Mouse (Mus musculus): ENCODE data around the gene Gm20388.

Gene Gm20388

GRCm38 (mm10) chr8:121951656-121952009, 2041.0 kb downstream of the Gm20388 start:
- DNase-seq (ENCODE audit: low spot score): no peak

- no peak for DNase-seq (ENCODE audit: low spot score)
Observed at GRCm38 (mm10) chr8:121952122-121952521, 2041.5 kb downstream of the Gm20388 start.

GRCm38 (mm10) chr8:121952800-121953199, 2042.2 kb downstream of the Gm20388 start:
- no peak for DNase-seq (ENCODE audit: low spot score)

GRCm38 (mm10) chr8:121953821-121954545, 2043.3 kb downstream of the Gm20388 start:
- no peak for DNase-seq (ENCODE audit: low spot score)

- no peak for DNase-seq (ENCODE audit: low spot score)
Observed at GRCm38 (mm10) chr8:121954981-121955555, 2044.4 kb downstream of the Gm20388 start.

- no peak for DNase-seq (ENCODE audit: low spot score)
Observed at GRCm38 (mm10) chr8:121955825-121956500, 2045.3 kb downstream of the Gm20388 start.

GRCm38 (mm10) chr8:121958395-121958794, 2047.8 kb downstream of the Gm20388 start:
- DNase-seq (ENCODE audit: low spot score): no peak

- DNase-seq (ENCODE audit: low spot score): no peak
Observed at GRCm38 (mm10) chr8:121962892-121963291, 2052.3 kb downstream of the Gm20388 start.

- peak; percentile 25 for DNase-seq (ENCODE audit: low spot score)
Observed at GRCm38 (mm10) chr8:121964716-121965512, 2054.3 kb downstream of the Gm20388 start.

GRCm38 (mm10) chr8:121966110-121966509, 2055.5 kb downstream of the Gm20388 start:
- no peak for DNase-seq (ENCODE audit: low spot score)

GRCm38 (mm10) chr8:121966714-121967448, 2056.2 kb downstream of the Gm20388 start:
- no peak for DNase-seq (ENCODE audit: low spot score)

GRCm38 (mm10) chr8:121967977-121968376, 2057.3 kb downstream of the Gm20388 start:
- no peak for DNase-seq (ENCODE audit: low spot score)

GRCm38 (mm10) chr8:121968542-121968941, 2057.9 kb downstream of the Gm20388 start:
- DNase-seq (ENCODE audit: low spot score): no peak

GRCm38 (mm10) chr8:121970225-121970624, 2059.6 kb downstream of the Gm20388 start:
- no peak for DNase-seq (ENCODE audit: low spot score)

GRCm38 (mm10) chr8:121971488-121972058, 2060.9 kb downstream of the Gm20388 start:
- DNase-seq (ENCODE audit: low spot score): no peak

GRCm38 (mm10) chr8:121973906-121974305, 2063.3 kb downstream of the Gm20388 start:
- DNase-seq (ENCODE audit: low spot score): no peak

- DNase-seq (ENCODE audit: low spot score): no peak
Observed at GRCm38 (mm10) chr8:121977819-121978590, 2067.4 kb downstream of the Gm20388 start.

GRCm38 (mm10) chr8:121978670-121979069, 2068.0 kb downstream of the Gm20388 start:
- DNase-seq (ENCODE audit: low spot score): no peak

GRCm38 (mm10) chr8:121980792-121981519, 2070.3 kb downstream of the Gm20388 start:
- DNase-seq (ENCODE audit: low spot score): no peak

- no peak for DNase-seq (ENCODE audit: low spot score)
Observed at GRCm38 (mm10) chr8:121981520-121981895, 2070.9 kb downstream of the Gm20388 start.

All from T-cell, adult 2 months (primary cell).